Mouse (Mus musculus) MEL (cell line): ENCODE measurements at regions not wholly inside any gene's neighbourhood (a gene's known extent, or its start where the extent isn't known, plus 50 kb on each side); places are given as distances from the start of the nearest gene placed in this dataset.

Experiments used
- DNase-seq: peaks from one replicate; pipeline ENCODE4 v3.0.0; 2011; ENCODE audit warnings: low read depth, low spot score
- H3K27ac ChIP-seq: 2 replicates; pipeline ENCODE4 v1.5.1; 2012; ENCODE audit warnings: low read depth, mild to moderate bottlenecking, control low read depth, low read length, moderate library complexity; ENCODE audit not compliant: control insufficient read depth
- H3K27me3 ChIP-seq, 2 experiments: fragments of 150-350 bp in 1 of 2; sonication (generic) in 1 of 2; 2 replicates each; pipeline ENCODE4 v1.6.1; 2012; ENCODE audit warnings: low read length in 2 of 2, mild to moderate bottlenecking in 2 of 2, improper control_type of control experiment in 1 of 2, moderate library complexity in 1 of 2; ENCODE audit not compliant: insufficient read depth in 2 of 2, control insufficient read depth in 1 of 2
- H3K36me3 ChIP-seq, 2 experiments: 2 replicates each; pipeline ENCODE4 v1.6.1; 2012 to 2014; ENCODE audit warnings: low read length in 2 of 2, improper control_type of control experiment in 1 of 2, inconsistent platforms in 1 of 2, mild to moderate bottlenecking in 1 of 2; ENCODE audit not compliant: insufficient read depth in 2 of 2, control insufficient read depth in 1 of 2
- H3K4me1 ChIP-seq, 2 experiments: fragments of 150-350 bp in 1 of 2; sonication (generic) in 1 of 2; 2 replicates each; pipeline ENCODE4 v1.6.1; 2012; ENCODE audit warnings: low read length in 2 of 2, improper control_type of control experiment in 1 of 2, mild to moderate bottlenecking in 1 of 2; ENCODE audit not compliant: insufficient read depth in 2 of 2, control insufficient read depth in 1 of 2
- H3K4me3 ChIP-seq, 2 experiments: fragments of 150-350 bp in 1 of 2; sonication (generic) in 1 of 2; 2 replicates each; pipeline ENCODE4 v1.5.1; 2012; ENCODE audit warnings: low read depth in 2 of 2, low read length in 2 of 2, mild to moderate bottlenecking in 2 of 2, moderate library complexity in 2 of 2, control low read depth in 1 of 2, improper control_type of control experiment in 1 of 2; ENCODE audit not compliant: control insufficient read depth in 1 of 2, insufficient read depth in 1 of 2
- H3K79me2 ChIP-seq: 2 replicates; pipeline ENCODE4 v1.6.1; 2012; ENCODE audit warnings: mild to moderate bottlenecking, low read length, moderate library complexity; ENCODE audit not compliant: control insufficient read depth, poor library complexity, insufficient read depth
- H3K9ac ChIP-seq: 2 replicates; pipeline ENCODE4 v1.6.1; 2012; ENCODE audit warnings: low read depth, mild to moderate bottlenecking, control low read depth, low read length, moderate library complexity; ENCODE audit not compliant: control insufficient read depth, poor library complexity, severe bottlenecking
- H3K9me3 ChIP-seq: fragments of 150-350 bp; sonication (generic); replicated peaks from 2 replicates; pipeline ENCODE4 v1.6.1; 2012; ENCODE audit warnings: mild to moderate bottlenecking, low read length, improper control_type of control experiment, moderate library complexity; ENCODE audit not compliant: insufficient read depth
- CHD2 ChIP-seq: IDR thresholded peaks from 2 replicates; pipeline ENCODE4 v1.6.1; 2011; ENCODE audit warnings: low read length, improper control_type of control experiment
- CTCF ChIP-seq, 3 experiments: IDR thresholded peaks in 2 of 3; conservative IDR thresholded peaks in 1 of 3; 2 replicates each; pipeline ENCODE4 v1.5.1; 2011 to 2012; ENCODE audit warnings: low read length in 3 of 3, low read depth in 2 of 3, mild to moderate bottlenecking in 2 of 3, improper control_type of control experiment in 1 of 3, inconsistent platforms in 1 of 3, mixed read lengths in 1 of 3, moderate library complexity in 1 of 3; ENCODE audit not compliant: control insufficient read depth in 1 of 3, insufficient read depth in 1 of 3, poor library complexity in 1 of 3, severe bottlenecking in 1 of 3
- ELF1 ChIP-seq: IDR thresholded peaks from 2 replicates; pipeline ENCODE4 v1.6.1; 2014; ENCODE audit warnings: low read depth, mild to moderate bottlenecking, inconsistent platforms, low read length, improper control_type of control experiment, moderate library complexity
- EP300 ChIP-seq, 2 experiments: IDR thresholded peaks; 2 replicates each; pipeline ENCODE4 v1.6.1; 2011; ENCODE audit warnings: improper control_type of control experiment in 2 of 2, low read length in 2 of 2, low read depth in 1 of 2, mild to moderate bottlenecking in 1 of 2
- JUND ChIP-seq: IDR thresholded peaks from 2 replicates; pipeline ENCODE4 v1.6.1; 2011; ENCODE audit warnings: low read depth, mild to moderate bottlenecking, improper control_type of control experiment, low read length
- KAT2A ChIP-seq: conservative IDR thresholded peaks from 2 replicates; pipeline ENCODE4 v1.6.1; 2012; ENCODE audit warnings: low read depth, low read length, improper control_type of control experiment, inconsistent platforms
- MAZ ChIP-seq: IDR thresholded peaks from 2 replicates; pipeline ENCODE4 v1.6.1; 2012; ENCODE audit warnings: low read depth, mild to moderate bottlenecking, inconsistent platforms, low read length, improper control_type of control experiment
- MEF2A ChIP-seq: IDR thresholded peaks from 2 replicates; pipeline ENCODE4 v1.6.1; 2014; ENCODE audit warnings: low read depth, mild to moderate bottlenecking, inconsistent platforms, low read length, improper control_type of control experiment; ENCODE audit not compliant: poor library complexity, insufficient replicate concordance, severe bottlenecking; ENCODE audit errors: extremely low read depth
- MXI1 ChIP-seq: IDR thresholded peaks from 2 replicates; pipeline ENCODE4 v1.6.1; 2011; ENCODE audit warnings: mild to moderate bottlenecking, low read depth, low read length, improper control_type of control experiment
- MYB ChIP-seq: IDR thresholded peaks from 2 replicates; pipeline ENCODE4 v1.6.1; 2011; ENCODE audit warnings: mild to moderate bottlenecking, low read depth, low read length, improper control_type of control experiment
- MYC ChIP-seq: IDR thresholded peaks from 2 replicates; pipeline ENCODE4 v1.6.1; 2011; ENCODE audit warnings: low read depth, mild to moderate bottlenecking, low read length, improper control_type of control experiment, moderate library complexity
- NRF1 ChIP-seq: IDR thresholded peaks from 2 replicates; pipeline ENCODE4 v1.6.1; 2014; ENCODE audit warnings: low read depth, mild to moderate bottlenecking, inconsistent platforms, low read length, improper control_type of control experiment, moderate library complexity; ENCODE audit not compliant: poor library complexity, insufficient read depth, severe bottlenecking
- POLR2AphosphoS2 ChIP-seq: IDR thresholded peaks from 2 replicates; pipeline ENCODE4 v1.6.1; 2011; ENCODE audit warnings: low read length, improper control_type of control experiment
- POLR2AphosphoS5 ChIP-seq: IDR thresholded peaks from 2 replicates; pipeline ENCODE4 v1.6.1; 2012; ENCODE audit warnings: low read depth, borderline replicate concordance, mild to moderate bottlenecking, inconsistent platforms, low read length, moderate library complexity, mixed read lengths
- RAD21 ChIP-seq: IDR thresholded peaks from 2 replicates; pipeline ENCODE4 v1.6.1; 2011; ENCODE audit warnings: mild to moderate bottlenecking, low read depth, low read length, improper control_type of control experiment
- RCOR1 ChIP-seq: IDR thresholded peaks from 2 replicates; pipeline ENCODE4 v1.6.1; 2012; ENCODE audit warnings: low read depth, mild to moderate bottlenecking, inconsistent platforms, low read length, improper control_type of control experiment
- SMC3 ChIP-seq: IDR thresholded peaks from 2 replicates; pipeline ENCODE4 v1.6.1; 2011; ENCODE audit warnings: low read depth, low read length, improper control_type of control experiment
- TAL1 ChIP-seq: IDR thresholded peaks from 2 replicates; pipeline ENCODE4 v1.6.1; 2012; ENCODE audit warnings: mild to moderate bottlenecking, inconsistent platforms, low read length, moderate library complexity, mixed read lengths
- USF1 ChIP-seq: IDR thresholded peaks from 2 replicates; pipeline ENCODE4 v1.6.1; 2014; ENCODE audit warnings: low read depth, mild to moderate bottlenecking, inconsistent platforms, low read length, improper control_type of control experiment, moderate library complexity
- ZKSCAN1 ChIP-seq: IDR thresholded peaks from 2 replicates; pipeline ENCODE4 v1.6.1; 2012; ENCODE audit warnings: low read depth, mild to moderate bottlenecking, inconsistent platforms, low read length, improper control_type of control experiment, moderate library complexity
- ZMIZ1 ChIP-seq: IDR thresholded peaks from 2 replicates; pipeline ENCODE4 v1.6.1; 2012; ENCODE audit warnings: low read depth, mild to moderate bottlenecking, inconsistent platforms, low read length, improper control_type of control experiment, moderate library complexity
- ZNF384 ChIP-seq: IDR thresholded peaks from 2 replicates; pipeline ENCODE4 v1.6.1; 2012; ENCODE audit warnings: low read depth, mild to moderate bottlenecking, inconsistent platforms, low read length, improper control_type of control experiment

GRCm38 (mm10) chr11:21425480-21426101 lies 54.6 kb upstream of the Ugp2 start:
- no peaks in the 10 kb centered on the region; a peak in 1 of 4 replicates for H3K27me3 ChIP-seq
- H3K27ac ChIP-seq, result no peak overlapping the region
- H3K4me1 ChIP-seq, result peaks cover 0 to 6% of the 10 kb centered on the region in 2 experiments; a peak in 2 of 4 replicates
- no peak overlapping the region for H3K9ac ChIP-seq
- no peaks in the 10 kb centered on the region for H3K79me2 ChIP-seq
- no peaks in the 10 kb centered on the region; a peak in 1 of 4 replicates for H3K36me3 ChIP-seq
- TF ChIP-seq ZKSCAN1, result no peak
- no peak for TF ChIP-seq CHD2
- no peak for TF ChIP-seq ELF1
- no peak for TF ChIP-seq ZMIZ1
- peak; percentile 58 for DNase-seq
- no peak overlapping the region for H3K4me3 ChIP-seq
- no peaks in the 10 kb centered on the region for H3K9me3 ChIP-seq

DNA sequence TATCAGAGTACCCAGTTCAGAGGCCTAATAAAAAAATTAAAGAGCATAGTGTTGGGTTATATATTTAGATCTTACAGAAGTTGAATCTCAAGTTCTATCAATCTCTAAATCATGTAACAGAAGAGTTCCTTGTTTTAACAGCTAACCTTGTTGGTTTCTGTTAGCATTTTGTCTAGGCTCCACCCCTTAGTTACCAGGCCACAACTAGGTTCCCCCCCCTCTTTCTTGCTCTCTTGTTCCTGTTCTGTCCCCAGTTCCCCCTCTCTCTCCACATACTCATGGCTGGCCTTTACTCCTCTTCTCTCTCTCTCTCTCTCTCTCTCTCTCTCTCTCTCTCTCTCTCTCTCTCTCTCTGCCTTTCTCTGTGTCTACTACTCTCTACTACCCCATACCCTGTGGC lies 53.3 kb upstream of the Ugp2 start:
- H3K4me1 ChIP-seq, result peaks cover 0 to 6% of the 10 kb centered on the region in 2 experiments; a peak in 2 of 4 replicates
- no peak overlapping the region for H3K27ac ChIP-seq
- no peaks in the 10 kb centered on the region; a peak in 1 of 4 replicates for H3K27me3 ChIP-seq
- no peaks in the 10 kb centered on the region; a peak in 1 of 4 replicates for H3K36me3 ChIP-seq
- H3K9me3 ChIP-seq, result no peaks in the 10 kb centered on the region
- H3K79me2 ChIP-seq, result no peaks in the 10 kb centered on the region
- peak; percentile 67 for DNase-seq
- H3K9ac ChIP-seq, result no peak overlapping the region
- no peak overlapping the region for H3K4me3 ChIP-seq
- TF ChIP-seq SMC3, result no peak
- no peak for TF ChIP-seq MEF2A
- no peak for TF ChIP-seq EP300 (IDR thresholded peaks at IDR 0.05; ENCODE audit: low read depth in 1 of 2, low read length in 2 of 2)
- no peak for TF ChIP-seq KAT2A
- no peak for TF ChIP-seq NRF1
- no peak for TF ChIP-seq RAD21

DNA sequence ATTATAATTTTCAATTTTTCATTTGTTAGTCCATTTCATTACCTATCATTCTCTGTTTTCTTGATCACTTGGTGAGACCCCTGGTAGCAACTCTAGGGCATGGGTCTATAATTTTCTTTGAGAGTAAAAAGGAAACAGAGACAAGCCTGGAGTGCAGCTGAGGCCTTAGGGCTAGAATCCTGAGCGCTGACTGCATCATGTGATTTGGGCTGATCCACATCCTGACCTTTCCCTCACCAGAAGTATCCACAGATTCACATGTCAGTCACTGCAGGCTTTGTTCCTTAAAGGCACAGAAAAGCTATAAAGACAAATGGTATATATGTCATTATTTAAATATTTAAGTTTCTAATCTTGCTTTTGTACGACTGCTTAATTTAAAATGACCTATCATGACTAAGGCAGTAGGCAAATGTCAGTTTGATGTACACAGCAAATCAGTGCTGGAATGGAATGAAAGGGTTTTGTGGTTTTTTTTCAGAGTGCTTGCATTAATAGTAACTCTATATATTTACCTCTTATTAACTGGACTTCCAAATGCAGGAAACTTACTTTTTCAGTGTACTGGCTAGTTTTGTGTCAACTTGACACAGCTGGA lies 51.4 kb upstream of the Ugp2 start:
- H3K4me3 ChIP-seq, result no peak overlapping the region
- no peaks in the 10 kb centered on the region; a peak in 1 of 4 replicates for H3K36me3 ChIP-seq
- H3K79me2 ChIP-seq, result no peaks in the 10 kb centered on the region
- DNase-seq, result no peak
- no peak overlapping the region for H3K9ac ChIP-seq
- H3K9me3 ChIP-seq, result no peaks in the 10 kb centered on the region
- H3K27me3 ChIP-seq, result no peaks in the 10 kb centered on the region; a peak in 1 of 4 replicates
- H3K27ac ChIP-seq, result no peak overlapping the region
- H3K4me1 ChIP-seq, result peaks cover 0 to 6% of the 10 kb centered on the region in 2 experiments; a peak in 2 of 4 replicates
- TF ChIP-seq MAZ (no peak), ELF1 (no peak), USF1 (no peak), POLR2AphosphoS5 (no peak), RAD21 (no peak), MYC (no peak), RCOR1 (no peak), ZNF384 (no peak), TAL1 (no peak), JUND (no peak), MYB (no peak), CTCF (IDR thresholded peaks at IDR 0.05 in 2 of 3, conservative IDR thresholded peaks at IDR 0.05 in 1 of 3; ENCODE audit: control insufficient read depth in 1 of 3, insufficient read depth in 1 of 3, low read depth in 2 of 3, low read length in 3 of 3, poor library complexity in 1 of 3, severe bottlenecking in 1 of 3) (no peak), KAT2A (no peak), POLR2AphosphoS2 (no peak), MXI1 (no peak)
